Mouse (Mus musculus) neural tube, embryonic 15.5 days (tissue): ENCODE measurements around the gene Olfr459. TPM values are rescaled to one million over a fixed set of nuclear protein-coding genes. Genes with fewer than 3 reads are reported as not detected.

Experiments used
- ATAC-seq: fragments of 200-750 bp; cut with Nextera tagmentation; 2 replicates; pipeline ENCODE4 v1.8.0; 2017; ENCODE audit warnings: mild to moderate bottlenecking, moderate TSS enrichment, moderate library complexity; ENCODE audit not compliant: low FRiP score
- H3K27ac ChIP-seq: fragments of 300-500 bp; sonication (generic); replicated peaks from 2 replicates; pipeline ENCODE4 v1.5.1; 2015; ENCODE audit warnings: mild to moderate bottlenecking, inconsistent platforms
- H3K27me3 ChIP-seq: fragments of 300-500 bp; sonication (generic); replicated peaks from 2 replicates; pipeline ENCODE4 v1.6.1; 2015; ENCODE audit warnings: inconsistent platforms
- H3K36me3 ChIP-seq: fragments of 300-500 bp; sonication (generic); 2 replicates; pipeline ENCODE4 v1.6.1; 2015; ENCODE audit warnings: inconsistent platforms
- H3K4me1 ChIP-seq: fragments of 300-500 bp; sonication (generic); 2 replicates; pipeline ENCODE4 v1.6.1; 2015; ENCODE audit warnings: inconsistent platforms
- H3K4me2 ChIP-seq: fragments of 300-500 bp; sonication (generic); 2 replicates; pipeline ENCODE4 v1.6.1; 2015; ENCODE audit warnings: inconsistent platforms, mild to moderate bottlenecking, moderate library complexity
- H3K4me3 ChIP-seq: fragments of 300-500 bp; sonication (generic); replicated peaks from 2 replicates; pipeline ENCODE4 v1.5.1; 2015; ENCODE audit warnings: mild to moderate bottlenecking, inconsistent platforms
- H3K9ac ChIP-seq: fragments of 300-500 bp; sonication (generic); replicated peaks from 2 replicates; pipeline ENCODE4 v1.6.1; 2015; ENCODE audit warnings: mild to moderate bottlenecking, inconsistent platforms
- H3K9me3 ChIP-seq: fragments of 300-500 bp; sonication (generic); replicated peaks from 2 replicates; pipeline ENCODE4 v1.6.1; 2016; ENCODE audit warnings: inconsistent platforms
- WGBS: fragments of 180-500 bp; shearing (Covaris S2); methylation state at CpG from one replicate; pipeline ENCODE4 v1.1.7; 2015; ENCODE audit warnings: mixed read lengths; 5-methylcytosine and 5-hydroxymethylcytosine counted together
- polyA plus RNA-seq: library from polyadenylated mRNA; unstranded; fragments of >200 nt; fragmentation: Nextera tagmentation; extraction: Ambion mirVana; gene quantifications from 2 replicates; pipeline ENCODE4 v1.2.1, GENCODE M21; 2015

The Olfr459 gene
- polyA plus RNA-seq, 1 experiment from 2014 or later, result not detected

DNA sequence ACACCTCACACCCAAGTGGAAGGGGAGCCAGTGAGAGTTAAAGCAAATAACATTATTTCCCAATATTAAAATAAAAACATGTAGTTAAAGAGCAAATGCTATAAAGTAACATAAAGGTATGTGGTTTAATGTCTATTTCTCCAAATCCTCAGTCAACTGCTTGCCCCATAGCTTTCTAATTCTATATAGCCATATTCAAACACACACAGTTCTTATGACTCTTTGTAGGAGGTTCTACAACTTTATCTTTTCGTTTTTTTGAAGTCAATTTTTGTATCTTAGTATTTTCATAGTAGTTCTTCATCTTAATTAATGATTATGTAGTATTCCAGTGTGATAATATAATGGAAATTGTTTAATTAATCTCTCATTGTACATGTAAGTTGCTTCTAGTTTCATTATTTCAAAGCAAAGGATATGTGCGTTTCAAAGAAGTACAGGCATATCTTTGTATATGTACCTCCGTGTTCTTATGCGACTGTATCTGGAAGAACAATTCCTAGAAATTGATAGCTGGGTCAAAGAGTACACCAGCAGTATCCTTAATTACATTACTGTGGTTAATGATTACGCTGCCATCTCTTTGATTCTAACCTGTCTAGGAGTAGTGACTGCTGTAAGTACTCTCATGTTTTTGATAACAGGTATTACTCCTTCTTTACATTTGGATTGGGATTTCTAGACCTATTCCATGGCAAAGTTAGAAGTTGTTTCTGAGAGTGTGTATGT is 30.1 kb downstream of the Olfr459 start:
- H3K27me3 ChIP-seq, result no peaks in the 10 kb centered on the region
- H3K4me3 ChIP-seq, result no peak overlapping the region
- no peaks in the 10 kb centered on the region for H3K4me1 ChIP-seq
- H3K27ac ChIP-seq, result no peak overlapping the region
- 75% methylated on average over 5 of the region's 5 CpGs for WGBS
- no peaks in the 10 kb centered on the region for H3K9me3 ChIP-seq
- H3K9ac ChIP-seq, result no peak overlapping the region
- H3K4me2 ChIP-seq, result no peak overlapping the region
- no peak for ATAC-seq
- H3K36me3 ChIP-seq, result no peaks in the 10 kb centered on the region

DNA sequence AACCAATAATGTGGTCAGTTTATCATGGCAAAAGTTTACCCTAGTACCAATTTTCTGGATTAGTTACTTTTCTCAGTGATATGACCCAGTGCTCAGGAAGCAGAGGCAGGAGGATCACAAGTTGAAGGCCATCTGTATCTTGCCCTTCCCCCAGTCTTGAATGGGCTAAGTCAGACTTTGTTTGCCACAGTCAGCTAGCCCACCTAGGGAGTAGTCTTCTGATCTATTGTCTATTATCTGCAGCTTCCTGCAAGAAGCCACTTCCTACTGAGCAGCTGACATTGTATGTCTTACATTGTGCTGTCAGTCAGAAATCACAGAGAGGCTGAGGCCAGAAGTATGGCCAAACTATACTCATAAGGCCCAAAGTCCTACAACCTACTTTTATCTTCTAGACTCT is 33.9 kb downstream of the Olfr459 start:
- H3K9ac ChIP-seq, result no peak overlapping the region
- no peak overlapping the region for H3K27ac ChIP-seq
- no peak overlapping the region for H3K4me3 ChIP-seq
- no peaks in the 10 kb centered on the region for H3K36me3 ChIP-seq
- no peak overlapping the region for H3K4me2 ChIP-seq
- H3K9me3 ChIP-seq, result no peaks in the 10 kb centered on the region
- H3K27me3 ChIP-seq, result no peaks in the 10 kb centered on the region
- ATAC-seq, result no peak
- no peaks in the 10 kb centered on the region for H3K4me1 ChIP-seq

DNA sequence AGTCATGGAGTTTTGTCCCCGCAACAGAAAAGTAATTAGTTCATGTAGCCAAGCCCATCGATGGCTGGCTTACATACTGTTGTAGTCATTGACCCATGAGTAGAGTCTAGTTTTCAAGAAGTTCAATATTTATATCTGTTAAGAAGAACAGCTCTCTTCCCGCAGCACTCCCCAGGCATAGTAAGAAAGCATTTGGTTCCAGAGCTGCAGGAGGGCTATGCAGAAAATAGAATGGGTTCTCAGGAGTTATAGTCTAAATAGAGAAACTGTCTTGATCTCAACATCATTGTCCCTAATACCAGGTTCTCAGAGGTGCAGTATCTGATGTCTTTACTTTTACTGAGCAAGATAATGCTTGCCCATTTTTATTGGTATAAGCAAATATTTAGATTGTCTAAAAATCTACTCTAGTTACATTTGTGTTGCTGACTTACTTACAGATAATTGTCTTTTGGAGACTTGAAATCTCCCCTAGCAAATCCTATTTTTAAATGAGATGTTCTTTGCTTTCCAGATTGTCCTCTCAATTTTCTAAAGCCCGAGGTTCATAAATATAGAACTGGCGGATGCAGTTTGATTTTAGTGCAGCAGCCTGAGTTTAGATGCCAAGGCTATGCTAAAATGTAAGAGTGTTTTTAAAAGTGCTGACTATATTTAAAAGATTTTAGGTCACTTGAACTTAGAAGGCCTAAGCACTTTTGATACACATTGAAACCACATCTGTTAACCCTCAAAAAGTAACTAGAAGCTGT is 40.1 kb downstream of the Olfr459 start:
- Histone ChIP-seq H3K9me3 (no peaks in the 10 kb centered on the region), H3K4me3 (no peak overlapping the region), H3K27ac (no peak overlapping the region), H3K4me2 (no peak overlapping the region), H3K9ac (no peak overlapping the region), H3K27me3 (no peaks in the 10 kb centered on the region), H3K36me3 (no peaks in the 10 kb centered on the region), H3K4me1 (no peaks in the 10 kb centered on the region)
- 92% methylated on average over 5 of the region's 5 CpGs for WGBS
- no peak for ATAC-seq

DNA sequence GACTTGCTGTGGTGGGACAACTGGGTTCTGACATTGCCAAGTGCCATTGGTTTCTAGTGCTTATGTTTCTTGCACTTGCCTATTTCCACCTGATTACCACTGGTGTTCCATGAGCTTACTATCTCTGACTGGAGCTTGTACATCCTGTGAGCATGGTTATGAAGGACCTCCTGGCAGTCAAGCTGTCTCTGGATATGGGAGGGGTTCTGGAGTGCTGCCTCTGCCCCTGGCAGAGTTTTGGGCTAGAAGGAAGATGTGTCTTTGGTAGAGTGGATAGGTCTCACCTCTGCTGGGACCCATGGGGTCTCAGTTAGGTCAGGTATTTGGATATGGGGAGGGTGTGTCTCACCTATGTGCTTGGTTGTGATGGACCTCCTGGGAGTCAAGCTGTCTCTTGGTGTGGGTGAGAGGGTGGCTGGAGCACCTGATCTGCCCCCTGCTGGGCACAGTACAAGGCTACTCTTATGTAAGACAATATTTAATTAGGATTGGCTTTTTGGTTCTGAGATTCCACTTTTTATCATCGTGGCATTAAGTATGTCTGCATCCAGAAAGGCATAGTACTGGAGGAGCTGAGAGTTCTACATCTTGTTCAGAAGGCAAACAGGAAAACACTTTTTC is 46.9 kb downstream of the Olfr459 start:
- H3K9ac ChIP-seq, result no peak overlapping the region
- no peak overlapping the region for H3K4me3 ChIP-seq
- H3K36me3 ChIP-seq, result no peaks in the 10 kb centered on the region
- no peak for ATAC-seq
- H3K4me2 ChIP-seq, result no peak overlapping the region
- H3K27me3 ChIP-seq, result no peaks in the 10 kb centered on the region
- H3K9me3 ChIP-seq, result no peaks in the 10 kb centered on the region
- H3K27ac ChIP-seq, result no peak overlapping the region
- 84% methylated on average over 1 of the region's 1 CpGs for WGBS
- no peaks in the 10 kb centered on the region for H3K4me1 ChIP-seq

DNA sequence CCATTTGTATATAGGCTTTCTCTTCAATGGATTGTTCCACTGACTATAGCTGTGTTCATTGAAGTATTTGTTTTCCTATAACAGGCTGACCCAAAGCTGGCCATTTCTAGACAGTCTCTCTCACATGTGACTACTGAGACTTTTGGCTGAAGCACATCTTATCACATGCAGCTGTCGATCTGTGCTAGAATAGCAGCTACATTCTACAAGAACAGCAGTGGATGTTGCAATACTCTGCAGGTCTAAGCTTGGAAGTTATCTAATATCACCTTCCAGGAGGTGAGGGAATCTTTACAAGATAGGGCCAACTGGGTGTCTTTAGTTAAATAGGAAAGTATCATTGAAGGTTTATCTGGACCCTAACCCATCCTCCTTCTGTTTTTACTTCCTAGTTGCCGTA is 53.5 kb downstream of the Olfr459 start:
- no peaks in the 10 kb centered on the region for H3K27me3 ChIP-seq
- no peak overlapping the region for H3K27ac ChIP-seq
- WGBS, result 92% methylated on average over 2 of the region's 2 CpGs
- no peaks in the 10 kb centered on the region for H3K36me3 ChIP-seq
- no peaks in the 10 kb centered on the region for H3K9me3 ChIP-seq
- no peak overlapping the region for H3K9ac ChIP-seq
- no peaks in the 10 kb centered on the region for H3K4me1 ChIP-seq
- no peak overlapping the region for H3K4me3 ChIP-seq
- H3K4me2 ChIP-seq, result no peak overlapping the region
- no peak for ATAC-seq

Other genes with a start within 250 kb of the Olfr459 start
- gene Ephb6, start 169.7 kb downstream of the Olfr459 start, polyA plus RNA-seq, result 38.0 and 46.7 TPM in 2 replicates
- gene Trpv6, start 138.8 kb downstream of the Olfr459 start, polyA plus RNA-seq, result 0.84 and 1.0 TPM in 2 replicates
- gene Trpv5, start 94.4 kb downstream of the Olfr459 start, polyA plus RNA-seq, result not detected in 2 replicates
- gene Llcfc1, start 90.7 kb downstream of the Olfr459 start, polyA plus RNA-seq, result not detected in 2 replicates
- 0.51 and 0.86 TPM in 2 replicates for gene Kel, start 70.8 kb downstream of the Olfr459 start, polyA plus RNA-seq
- gene Pip, start 72.4 kb upstream of the Olfr459 start, polyA plus RNA-seq, result not detected in 2 replicates
- not detected in 2 replicates for gene Sval2, start 77.8 kb upstream of the Olfr459 start, polyA plus RNA-seq
- gene Sval1, start 176.5 kb upstream of the Olfr459 start, polyA plus RNA-seq, result not detected in 2 replicates
- not detected in 2 replicates for gene Sval3, start 193.0 kb upstream of the Olfr459 start, polyA plus RNA-seq